Mouse (Mus musculus): ENCODE data around the gene Hecw2. TPM values are rescaled to one million over a fixed set of nuclear protein-coding genes. Genes with fewer than 3 reads are reported as not detected.

Gene Hecw2
- polyA plus RNA-seq, 1 experiment, result 0.47 TPM

GRCm38 (mm10) chr1:53774571-53774970 is 420.4 kb downstream of the Hecw2 start:
- Histone ChIP-seq H3K27ac (ENCODE audit: control insufficient read depth, insufficient read depth, low read depth, low read length, poor library complexity) (no peak overlapping the region), H3K4me3 (replicated peaks; ENCODE audit: control insufficient read depth, low read depth, low read length) (no peak overlapping the region), H3K4me1 (ENCODE audit: control insufficient read depth, insufficient read depth, low read length) (no peaks in the 10 kb centered on the region; the same call in 1 of the 2 replicates)
- TF ChIP-seq POLR2A (IDR thresholded peaks at IDR 0.05; ENCODE audit: borderline replicate concordance, control insufficient read depth, low read depth, low read length) (no peak), CTCF (IDR thresholded peaks at IDR 0.05; ENCODE audit: control insufficient read depth, insufficient read depth, low read length) (no peak)
- 45% methylated on average over 3 of the region's 3 CpGs for WGBS

DNA sequence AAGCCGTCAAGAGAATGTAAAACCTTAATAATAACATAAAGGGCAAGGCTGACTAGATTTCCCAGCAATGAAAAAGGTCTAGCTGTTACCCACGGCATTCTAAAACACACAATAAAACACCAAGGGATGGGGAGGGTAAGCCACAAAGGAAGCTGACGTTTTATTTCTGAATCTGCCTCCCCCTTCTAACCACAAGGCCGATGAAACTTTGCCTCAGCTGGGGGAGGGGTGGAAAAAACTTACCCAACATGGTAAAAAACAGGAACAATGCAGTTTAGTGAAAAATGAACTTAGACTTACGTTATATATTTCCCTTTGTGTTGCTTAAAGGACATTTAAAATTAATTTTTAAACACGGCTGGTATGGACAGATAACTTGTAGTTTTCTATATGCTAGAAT is 421.0 kb downstream of the Hecw2 start:
- H3K4me1 ChIP-seq (ENCODE audit: control insufficient read depth, insufficient read depth, low read length), result no peaks in the 10 kb centered on the region; the same call in 1 of the 2 replicates
- no peak overlapping the region for H3K27ac ChIP-seq (ENCODE audit: control insufficient read depth, insufficient read depth, low read depth, low read length, poor library complexity)
- TF ChIP-seq CTCF (IDR thresholded peaks at IDR 0.05; ENCODE audit: control insufficient read depth, insufficient read depth, low read length) (no peak), POLR2A (IDR thresholded peaks at IDR 0.05; ENCODE audit: borderline replicate concordance, control insufficient read depth, low read depth, low read length) (no peak)
- H3K4me3 ChIP-seq (replicated peaks; ENCODE audit: control insufficient read depth, low read depth, low read length), result no peak overlapping the region
- WGBS, result 2% methylated on average over 6 of the region's 6 CpGs

- no peak for TF ChIP-seq CTCF (IDR thresholded peaks at IDR 0.05; ENCODE audit: control insufficient read depth, insufficient read depth, low read length)
- no peak for TF ChIP-seq POLR2A (IDR thresholded peaks at IDR 0.05; ENCODE audit: borderline replicate concordance, control insufficient read depth, low read depth, low read length)
- Histone ChIP-seq H3K4me1 (ENCODE audit: control insufficient read depth, insufficient read depth, low read length) (no peaks in the 10 kb centered on the region; the same call in 1 of the 2 replicates), H3K4me3 (replicated peaks; ENCODE audit: control insufficient read depth, low read depth, low read length) (no peak overlapping the region), H3K27ac (ENCODE audit: control insufficient read depth, insufficient read depth, low read depth, low read length, poor library complexity) (no peak overlapping the region)
- 34% methylated on average over 3 of the region's 3 CpGs for WGBS
Observed at GRCm38 (mm10) chr1:53772967-53773366, 422.0 kb downstream of the Hecw2 start.

DNA sequence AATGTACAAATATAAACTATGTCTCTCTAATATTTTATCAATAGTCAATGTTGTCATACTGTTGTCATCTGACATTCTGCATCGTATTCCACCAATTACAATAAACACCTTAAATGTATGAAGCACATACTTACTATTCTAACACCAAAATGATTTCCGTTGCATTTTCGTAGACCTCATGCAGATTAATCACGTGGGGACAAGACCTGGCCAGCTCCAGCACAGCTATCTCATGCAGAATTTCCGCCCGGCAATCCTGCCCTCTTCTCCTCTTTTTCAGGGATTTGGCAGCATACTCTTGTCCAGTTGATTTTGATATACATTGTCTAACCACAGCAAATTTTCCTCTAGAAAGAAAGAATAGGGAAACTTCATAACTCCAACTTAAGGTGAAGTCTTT is 423.5 kb downstream of the Hecw2 start:
- Histone ChIP-seq H3K4me3 (replicated peaks; ENCODE audit: control insufficient read depth, low read depth, low read length) (no peak overlapping the region), H3K27ac (ENCODE audit: control insufficient read depth, insufficient read depth, low read depth, low read length, poor library complexity) (no peak overlapping the region), H3K4me1 (ENCODE audit: control insufficient read depth, insufficient read depth, low read length) (no peaks in the 10 kb centered on the region; the same call in 1 of the 2 replicates)
- TF ChIP-seq CTCF (IDR thresholded peaks at IDR 0.05; ENCODE audit: control insufficient read depth, insufficient read depth, low read length) (no peak), POLR2A (IDR thresholded peaks at IDR 0.05; ENCODE audit: borderline replicate concordance, control insufficient read depth, low read depth, low read length) (no peak)
- 83% methylated on average over 6 of the region's 6 CpGs for WGBS

DNA sequence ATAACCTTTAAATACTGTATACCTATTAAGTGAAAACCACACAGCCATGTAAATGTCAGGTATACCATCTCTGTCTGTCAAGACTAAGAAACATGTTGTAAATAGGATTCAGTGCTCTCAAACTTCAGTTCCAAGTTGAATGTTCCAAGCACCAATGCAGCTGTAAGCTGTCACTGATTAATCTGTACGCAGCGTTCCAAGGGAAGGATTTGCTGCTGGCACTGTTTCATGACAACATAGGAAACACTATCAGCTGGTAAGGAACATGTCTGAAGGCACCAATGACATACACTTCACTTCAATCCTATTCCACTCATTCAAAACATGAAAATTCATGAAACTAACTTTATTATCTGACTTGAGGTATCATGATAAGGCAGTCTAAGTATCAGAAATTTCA is 428.9 kb downstream of the Hecw2 start:
- no peak for TF ChIP-seq CTCF (IDR thresholded peaks at IDR 0.05; ENCODE audit: control insufficient read depth, insufficient read depth, low read length)
- no peak for TF ChIP-seq POLR2A (IDR thresholded peaks at IDR 0.05; ENCODE audit: borderline replicate concordance, control insufficient read depth, low read depth, low read length)
- Histone ChIP-seq H3K4me3 (replicated peaks; ENCODE audit: control insufficient read depth, low read depth, low read length) (no peak overlapping the region), H3K4me1 (ENCODE audit: control insufficient read depth, insufficient read depth, low read length) (no peaks in the 10 kb centered on the region; the same call in 1 of the 2 replicates), H3K27ac (ENCODE audit: control insufficient read depth, insufficient read depth, low read depth, low read length, poor library complexity) (no peak overlapping the region)
- WGBS, result 86% methylated on average over 2 of the region's 2 CpGs

GRCm38 (mm10) chr1:53757316-53757715 is 437.7 kb downstream of the Hecw2 start:
- H3K4me3 ChIP-seq (replicated peaks; ENCODE audit: control insufficient read depth, low read depth, low read length), result no peak overlapping the region
- no peaks in the 10 kb centered on the region for H3K4me1 ChIP-seq (ENCODE audit: control insufficient read depth, insufficient read depth, low read length)
- WGBS, result 91% methylated on average over 4 of the region's 4 CpGs
- TF ChIP-seq POLR2A (IDR thresholded peaks at IDR 0.05; ENCODE audit: borderline replicate concordance, control insufficient read depth, low read depth, low read length) (no peak), CTCF (IDR thresholded peaks at IDR 0.05; ENCODE audit: control insufficient read depth, insufficient read depth, low read length) (no peak)
- no peak overlapping the region for H3K27ac ChIP-seq (ENCODE audit: control insufficient read depth, insufficient read depth, low read depth, low read length, poor library complexity)

Other genes starting within 250 kb of the Hecw2 start
- gene Ccdc150, start 55.5 kb upstream of the Hecw2 start, polyA plus RNA-seq (2011; ENCODE audit: insufficient read depth, insufficient read length, low replicate concordance, missing spikeins), result 4.0 and 15.8 TPM in 2 replicates
- 4.1 and 5.5 TPM in 2 replicates for gene Gtf3c3, start 243.8 kb upstream of the Hecw2 start, polyA plus RNA-seq (2011; ENCODE audit: insufficient read depth, insufficient read length, low replicate concordance, missing spikeins)